Mouse (Mus musculus) forelimb bud, embryonic 11.5 days (tissue): ENCODE measurements around the gene 1700016D06Rik.

Source experiments
- DNase-seq: peaks from one replicate; pipeline ENCODE4 v3.0.0-alpha.2; 2012; ENCODE audit warnings: low read depth, low spot score

The 1700016D06Rik gene

GRCm38 (mm10) chr8:11635611-11636081, 65.2 kb downstream of the 1700016D06Rik start, which contains the start of gene Ankrd10:
Gene Ankrd10, minus strand, starts transcription at chr8:11635757.
- DNase-seq = peak; percentile 97

GRCm38 (mm10) chr8:11635012-11635577, 65.8 kb downstream of the 1700016D06Rik start:
- DNase-seq = peak; percentile 88

DNA sequence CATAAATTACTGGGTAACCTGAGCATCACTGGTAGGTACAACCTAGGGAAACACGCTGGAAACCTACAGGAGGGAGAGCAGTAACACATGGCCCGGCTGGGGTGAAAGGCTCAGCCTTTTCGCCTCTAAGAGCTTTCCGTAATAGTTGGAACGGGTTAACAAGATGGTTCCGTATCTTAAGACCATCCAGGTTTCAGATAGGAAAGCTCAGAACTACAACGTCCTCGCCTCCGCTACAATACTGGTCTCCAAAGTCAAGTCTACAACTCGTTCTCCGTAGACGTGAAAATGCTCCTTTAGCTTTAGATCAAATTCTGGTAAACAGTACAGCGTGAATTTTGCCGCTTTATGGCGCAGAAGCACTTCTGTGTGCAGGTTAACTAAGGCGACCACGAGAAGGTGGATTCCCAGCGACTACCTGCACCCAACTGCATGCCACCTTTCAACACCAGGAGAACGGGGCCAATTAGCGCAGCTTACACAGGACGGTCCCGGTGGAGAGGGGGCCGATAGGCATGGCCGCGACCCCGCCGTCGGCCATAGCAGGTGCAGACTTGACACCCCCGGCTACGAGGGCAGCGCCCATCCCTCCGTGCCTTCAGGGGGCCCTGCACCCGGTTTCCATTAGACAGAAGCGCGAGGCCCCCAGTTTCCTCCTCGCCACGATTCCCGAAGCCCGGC, 66.4 kb downstream of the 1700016D06Rik start:
- DNase-seq = peak; percentile 9

- DNase-seq = no peak
Observed at GRCm38 (mm10) chr8:11633414-11633813, 67.4 kb downstream of the 1700016D06Rik start.

GRCm38 (mm10) chr8:11632406-11632805, 68.5 kb downstream of the 1700016D06Rik start:
- no peak for DNase-seq

GRCm38 (mm10) chr8:11629206-11629605, 71.7 kb downstream of the 1700016D06Rik start:
- no peak for DNase-seq

- no peak for DNase-seq
Observed at GRCm38 (mm10) chr8:11628506-11629132, 72.2 kb downstream of the 1700016D06Rik start.

DNA sequence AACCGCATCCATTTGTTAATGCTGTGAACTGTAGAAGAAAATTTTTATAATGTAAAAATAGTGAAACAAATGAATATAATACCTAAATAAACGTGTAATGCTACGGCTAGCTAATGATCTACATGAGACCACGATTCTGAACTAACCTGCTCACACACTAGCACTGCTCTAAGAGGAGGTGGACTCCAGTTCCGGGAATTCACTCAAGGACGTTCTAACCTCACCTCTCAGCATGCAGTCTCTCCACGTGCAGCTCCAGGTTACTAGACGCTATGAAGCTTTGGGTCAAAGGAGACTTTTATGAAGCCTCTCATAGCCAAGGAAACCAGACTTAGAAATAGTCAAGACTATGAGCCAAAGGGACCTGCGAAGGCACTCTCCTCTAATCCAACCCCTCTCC, 73.1 kb downstream of the 1700016D06Rik start:
- DNase-seq = no peak

DNA sequence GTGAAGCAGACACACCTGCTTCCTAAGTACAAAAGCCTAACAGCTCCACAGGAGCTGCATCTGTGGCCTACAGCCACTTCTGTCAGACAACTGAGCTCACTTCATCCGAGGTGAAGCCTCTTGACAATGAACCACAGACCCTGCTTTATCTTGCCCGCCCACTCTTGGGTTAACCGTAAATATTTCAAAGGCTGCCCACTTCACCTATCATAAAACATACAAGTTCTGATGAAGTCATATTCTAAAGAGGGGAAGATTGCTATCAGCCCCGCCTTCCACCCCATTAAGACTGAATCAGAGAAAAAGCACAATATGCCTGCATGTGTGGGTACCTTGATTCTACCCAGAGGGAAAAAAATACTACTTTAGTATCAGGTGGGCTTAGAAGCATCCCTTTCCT, 75.8 kb downstream of the 1700016D06Rik start:
- no peak for DNase-seq

DNA sequence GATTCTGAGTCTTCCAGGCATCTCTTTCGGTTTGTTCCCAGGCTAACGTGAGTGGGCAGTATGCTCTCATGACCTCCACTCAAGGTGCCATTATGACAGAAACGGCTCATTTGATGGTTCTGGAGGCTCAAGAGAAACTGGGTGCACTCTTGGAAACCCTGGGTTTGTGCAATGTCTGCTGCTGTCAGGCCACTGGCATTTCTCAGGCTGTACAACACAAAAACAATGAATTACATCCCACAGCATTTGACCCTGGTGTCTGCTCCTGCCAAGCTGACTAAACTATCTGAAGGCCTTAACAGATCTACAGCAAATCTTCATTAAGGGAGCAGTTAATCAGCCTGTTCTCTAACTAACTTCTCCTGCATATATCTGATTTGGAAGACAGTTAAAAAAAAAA, 81.8 kb downstream of the 1700016D06Rik start:
- no peak for DNase-seq

- DNase-seq = no peak
Observed at GRCm38 (mm10) chr8:11618063-11618462, 82.8 kb downstream of the 1700016D06Rik start.

DNA sequence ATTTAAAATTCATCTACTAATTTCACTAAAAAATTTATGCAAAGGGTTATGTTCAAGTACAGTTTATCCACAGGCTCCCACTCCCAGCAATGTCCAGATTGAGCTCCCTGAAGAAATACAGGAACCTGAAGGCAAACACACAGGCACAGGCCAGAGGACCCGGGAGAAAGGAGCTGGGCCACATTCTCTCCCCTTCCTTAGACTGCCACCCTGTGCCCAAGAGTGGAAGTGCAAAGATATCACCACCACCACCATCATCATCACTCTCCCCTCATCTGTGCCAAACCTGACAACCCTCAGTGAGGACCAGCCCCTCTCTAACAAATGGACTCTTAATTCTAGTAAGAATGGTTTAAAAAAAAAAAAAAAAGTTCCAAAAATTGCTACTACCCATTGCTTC, 84.6 kb downstream of the 1700016D06Rik start:
- peak; percentile 57 for DNase-seq

DNA sequence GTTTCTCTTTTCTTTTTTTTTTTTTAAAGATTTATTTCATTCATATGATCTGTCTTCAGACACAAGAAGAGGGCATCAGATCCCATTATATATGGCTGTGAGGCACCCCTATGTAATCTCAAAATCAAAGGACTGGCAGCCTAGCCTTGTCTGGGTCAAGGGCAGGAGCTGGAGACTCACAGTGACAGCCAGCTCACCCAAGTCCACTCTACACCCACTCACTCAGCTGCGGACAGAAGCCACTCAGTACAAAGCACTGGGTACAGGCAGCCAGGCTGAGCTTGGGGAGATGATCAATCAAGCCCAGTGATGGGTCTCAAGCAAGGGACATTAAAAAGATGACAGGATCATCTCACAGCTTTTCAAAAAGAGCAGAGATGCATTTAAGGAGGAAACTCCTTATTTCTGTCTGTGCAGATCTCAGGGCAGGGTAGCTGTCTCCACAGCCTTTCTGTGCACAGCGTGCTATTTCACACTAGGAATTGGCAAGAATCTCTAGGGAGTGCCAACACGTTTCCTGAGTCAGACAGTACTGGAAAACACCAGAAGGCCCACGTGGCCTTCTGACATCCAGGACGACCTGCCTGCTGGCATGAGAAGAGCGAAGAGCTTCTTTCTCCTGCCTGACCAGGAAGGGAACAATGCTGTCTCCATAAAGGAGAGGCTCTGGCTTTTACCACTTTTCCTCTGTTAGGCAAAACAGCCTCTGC, 86.6 kb downstream of the 1700016D06Rik start:
- no peak for DNase-seq

DNA sequence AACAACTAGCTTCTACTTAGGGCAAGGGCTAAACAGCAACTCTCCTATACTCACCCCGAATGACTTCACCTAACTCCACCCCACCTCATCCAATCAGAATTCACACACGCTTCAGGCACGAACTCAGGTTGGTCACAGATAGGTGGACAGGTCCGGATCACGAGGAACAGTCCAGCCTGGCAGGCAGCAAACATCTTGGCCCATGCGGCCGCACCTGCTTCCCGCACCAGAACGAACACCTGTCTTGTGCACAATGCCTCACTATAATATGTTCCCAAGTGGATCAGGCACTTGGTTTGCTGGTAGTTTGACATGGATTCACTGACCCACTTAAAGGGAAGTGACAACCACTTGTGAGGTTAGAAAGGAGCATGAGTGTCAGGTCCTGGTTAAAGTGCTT, 92.0 kb downstream of the 1700016D06Rik start:
- no peak for DNase-seq
